Mouse (Mus musculus) testis, adult 2 months (tissue): ENCODE results near the gene Ripor1. TPM values are rescaled to one million over a fixed set of nuclear protein-coding genes. Genes with fewer than 3 reads are reported as not detected.
"Not testable (repeated sequence)": the region's sequence is repeated elsewhere in the genome, so short reads cannot be mapped to it uniquely, and the experiment has no call there.

ENCODE experiments used
- H3K27ac ChIP-seq: fragments of 200-500 bp; 2 replicates; pipeline ENCODE4 v1.5.1; 2012; ENCODE audit warnings: low read depth, low read length; ENCODE audit not compliant: control insufficient read depth, insufficient read depth
- H3K27me3 ChIP-seq: fragments of 200-500 bp; 2 replicates; pipeline ENCODE4 v1.6.1; 2012; ENCODE audit warnings: mild to moderate bottlenecking, low read length, moderate library complexity; ENCODE audit not compliant: control insufficient read depth, insufficient read depth
- H3K36me3 ChIP-seq: fragments of 200-500 bp; 2 replicates; pipeline ENCODE4 v1.6.1; 2012; ENCODE audit warnings: mild to moderate bottlenecking, low read length; ENCODE audit not compliant: control insufficient read depth, insufficient read depth
- H3K4me1 ChIP-seq: fragments of 200-500 bp; 2 replicates; pipeline ENCODE4 v1.6.1; 2012; ENCODE audit warnings: low read length; ENCODE audit not compliant: control insufficient read depth, insufficient read depth
- H3K4me3 ChIP-seq: fragments of 200-500 bp; 2 replicates; pipeline ENCODE4 v1.5.1; 2012; ENCODE audit warnings: low read depth, mild to moderate bottlenecking, low read length, moderate library complexity, mixed read lengths; ENCODE audit not compliant: control insufficient read depth
- CTCF ChIP-seq: fragments of 200-500 bp; IDR thresholded peaks from 2 replicates; pipeline ENCODE4 v1.5.1; 2012; ENCODE audit warnings: low read depth, mild to moderate bottlenecking, inconsistent platforms, low read length, moderate library complexity; ENCODE audit not compliant: control insufficient read depth, insufficient read depth, insufficient replicate concordance
- POLR2A ChIP-seq: fragments of 200-500 bp; IDR thresholded peaks from 2 replicates; pipeline ENCODE4 v1.6.1; 2012; ENCODE audit warnings: low read depth, mild to moderate bottlenecking, inconsistent platforms, low read length, moderate library complexity; ENCODE audit not compliant: control insufficient read depth
- polyA plus RNA-seq: library from polyadenylated mRNA; depleted of rRNA; stranded (reverse); fragments of >200 nt; gene quantifications from 2 replicates; pipeline ENCODE4 v1.2.3, GENCODE M21; 2012

Ripor1 gene
- polyA plus RNA-seq, 1 experiment = 6.3 TPM

DNA sequence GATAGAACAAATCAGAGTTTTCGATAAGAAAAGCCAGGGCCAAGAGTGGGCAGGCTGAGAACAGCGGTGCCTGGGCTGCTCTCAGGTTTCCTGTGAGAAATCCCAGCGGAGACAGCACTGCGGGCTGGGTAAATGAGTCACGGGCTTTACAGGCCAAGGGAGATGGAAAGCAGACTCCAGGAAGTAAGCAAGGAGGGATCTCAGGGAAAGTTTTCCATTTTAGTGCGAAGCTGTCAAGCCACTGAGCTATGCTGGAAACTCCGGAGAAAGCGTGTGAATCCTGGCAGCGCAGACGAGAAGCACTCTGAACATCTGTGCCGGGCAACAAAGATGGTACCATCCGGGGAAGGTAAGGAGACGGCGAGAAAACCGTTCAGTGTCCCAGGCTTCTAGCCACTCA, 11.2 kb upstream of the Ripor1 start:
- Histone ChIP-seq H3K27ac (no peak overlapping the region), H3K36me3 (no peaks in the 10 kb centered on the region), H3K4me3 (peak overlapping the region; percentile 14), H3K4me1 (peaks cover 4% of the 10 kb centered on the region; the same call in 1 of the 2 replicates), H3K27me3 (no peaks in the 10 kb centered on the region)
- TF ChIP-seq CTCF (no peak), POLR2A (no peak)

DNA sequence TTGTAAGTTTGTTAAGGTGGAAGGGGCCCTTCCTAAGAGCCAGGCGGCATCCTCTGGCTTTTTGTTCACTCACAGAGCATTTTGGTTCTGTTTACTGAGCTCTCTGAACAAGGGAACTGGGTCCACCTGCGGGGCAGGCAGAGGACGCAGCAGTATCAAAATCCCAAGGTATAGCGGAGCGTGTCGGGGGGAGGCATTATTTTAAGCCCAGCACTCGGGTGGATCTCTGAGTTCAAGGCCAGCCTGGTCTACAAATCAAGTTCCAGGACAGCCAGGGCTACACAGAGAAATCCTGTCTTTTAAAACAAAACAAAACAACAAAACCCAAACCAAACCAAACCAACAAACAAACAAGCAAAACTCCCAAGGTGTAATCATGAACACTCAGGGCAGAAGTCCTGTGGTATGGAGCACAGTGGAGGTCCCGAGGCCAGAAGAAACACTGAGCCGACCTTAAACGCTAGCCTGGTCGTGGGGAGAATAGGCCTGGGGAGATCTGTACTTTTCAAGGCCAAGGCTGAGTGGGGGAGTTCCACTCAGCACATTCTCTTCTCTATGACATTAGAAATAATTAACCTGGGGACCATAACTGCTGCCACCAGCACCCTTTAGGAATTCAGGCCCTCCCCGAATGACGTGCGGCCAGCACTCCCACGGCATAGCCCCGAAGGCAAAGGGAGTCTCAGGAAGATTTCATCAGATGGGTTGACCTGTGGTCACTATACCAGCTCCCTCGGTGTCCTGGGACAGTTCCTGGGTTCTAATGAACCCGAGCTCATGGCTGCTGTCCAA, 10.4 kb upstream of the Ripor1 start:
- Histone ChIP-seq H3K4me1 (peaks cover 4% of the 10 kb centered on the region; the same call in 1 of the 2 replicates), H3K4me3 (no peak overlapping the region; the same call in 1 of the 2 replicates), H3K27ac (peak overlapping the region; percentile 2; the same call in 1 of the 2 replicates), H3K27me3 (no peaks in the 10 kb centered on the region), H3K36me3 (no peaks in the 10 kb centered on the region)
- no peak for TF ChIP-seq POLR2A
- TF ChIP-seq CTCF = no peak

DNA sequence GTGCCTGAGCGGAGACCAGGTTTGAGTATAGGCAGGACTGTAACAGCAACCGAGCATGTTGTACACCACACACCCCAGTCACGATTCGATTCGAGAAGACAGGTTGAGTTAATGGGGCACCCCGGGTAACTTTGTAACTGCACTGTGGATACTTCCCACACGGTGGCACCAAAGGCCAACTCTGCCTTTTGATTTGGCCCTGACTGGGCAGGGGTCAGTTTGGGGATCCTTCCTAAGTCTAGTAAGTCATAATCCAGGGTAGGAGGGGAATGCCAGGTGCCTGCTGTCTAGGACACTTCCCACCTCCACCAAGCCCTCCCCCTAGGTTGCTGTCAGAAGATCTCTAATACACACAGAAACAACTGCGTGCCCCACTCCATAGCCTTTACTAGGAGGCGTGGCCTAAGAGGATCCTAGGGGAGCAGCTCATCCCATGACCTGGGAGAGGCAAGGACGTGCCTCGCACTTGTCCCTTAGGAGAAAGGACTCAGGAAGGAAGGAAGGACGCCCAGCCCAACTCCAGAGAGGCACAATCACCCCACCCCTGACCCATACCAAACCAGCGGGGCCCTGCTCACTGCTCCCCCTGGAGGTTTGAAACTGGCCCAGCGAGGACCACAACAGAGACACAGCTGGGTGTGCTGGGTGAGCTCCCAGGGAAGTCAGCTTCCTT, 8.6 kb upstream of the Ripor1 start:
- H3K4me3 ChIP-seq = no peak overlapping the region
- no peaks in the 10 kb centered on the region for H3K36me3 ChIP-seq
- H3K27ac ChIP-seq = no peak overlapping the region
- TF ChIP-seq POLR2A = no peak
- peak; percentile 46; the same call in 1 of the 2 replicates for TF ChIP-seq CTCF
- H3K27me3 ChIP-seq = no peaks in the 10 kb centered on the region
- peaks cover 4% of the 10 kb centered on the region; the same call in 1 of the 2 replicates for H3K4me1 ChIP-seq

DNA sequence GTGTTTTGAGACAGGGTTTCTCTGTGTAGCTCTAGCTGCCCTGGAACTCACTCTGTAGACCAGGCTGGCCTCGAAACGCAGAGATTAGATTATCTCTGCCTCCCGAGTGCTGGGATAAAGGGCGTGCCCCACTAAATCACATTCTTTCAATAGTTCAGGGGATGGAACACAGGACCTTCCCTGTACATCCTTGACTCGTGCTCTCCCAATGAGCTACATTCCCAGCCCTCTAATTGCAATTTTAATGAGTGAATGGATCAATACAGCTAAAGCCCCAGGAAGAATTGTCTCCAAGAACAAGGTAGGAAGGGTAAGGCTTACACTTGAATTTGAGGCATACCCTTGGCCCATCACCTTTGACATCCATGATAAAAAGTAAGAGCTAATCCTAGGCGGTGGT, 6.3 kb upstream of the Ripor1 start:
- Histone ChIP-seq H3K36me3 (no peaks in the 10 kb centered on the region), H3K27ac (no peak overlapping the region), H3K27me3 (no peaks in the 10 kb centered on the region), H3K4me3 (no peak overlapping the region), H3K4me1 (peaks cover 4% of the 10 kb centered on the region; the same call in 1 of the 2 replicates)
- TF ChIP-seq POLR2A = no peak
- TF ChIP-seq CTCF = no peak

DNA sequence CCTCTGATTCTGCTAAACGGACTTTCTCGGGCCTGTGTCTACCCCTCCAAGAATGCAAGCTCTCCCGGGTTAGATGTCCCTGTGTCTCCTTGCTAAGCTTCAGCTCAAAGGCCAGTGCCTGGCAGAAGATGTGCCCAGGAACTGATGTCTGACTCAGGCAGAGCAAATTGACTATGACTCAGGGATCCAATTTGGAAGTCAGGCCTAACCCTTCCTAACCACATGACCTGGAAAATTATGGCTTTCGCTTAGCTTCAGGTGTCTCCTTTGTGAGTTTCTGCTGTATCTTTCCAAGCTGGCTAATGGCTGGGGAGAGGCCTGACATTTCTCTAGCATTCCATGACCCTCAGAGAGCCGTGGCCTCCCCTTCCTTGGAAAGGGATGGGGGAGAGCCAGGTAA, 3.8 kb upstream of the Ripor1 start:
- no peaks in the 10 kb centered on the region for H3K27me3 ChIP-seq
- H3K4me3 ChIP-seq = no peak overlapping the region

DNA sequence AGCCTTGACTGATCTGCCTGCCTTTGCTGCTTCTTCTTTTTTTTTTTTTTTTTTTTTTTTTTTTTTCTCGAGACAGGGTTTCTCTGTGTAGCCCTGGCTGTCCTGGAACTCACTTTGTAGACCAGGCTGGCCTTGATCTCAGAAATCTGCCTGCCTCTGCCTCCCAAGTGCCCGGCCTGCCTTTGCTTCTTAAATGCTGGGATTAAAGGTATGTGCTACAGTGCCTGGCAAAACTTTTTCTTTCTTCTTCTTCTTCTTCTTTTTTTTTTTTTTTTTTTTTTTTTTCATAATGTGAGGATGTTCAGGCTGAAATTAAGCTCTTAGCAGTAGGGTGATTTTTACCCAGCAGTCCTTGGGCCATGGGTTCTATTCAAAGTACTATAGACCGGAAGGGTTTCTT, 2.5 kb upstream of the Ripor1 start:
- not testable (repeated sequence) for H3K4me3 ChIP-seq, H3K36me3 ChIP-seq, H3K27me3 ChIP-seq, H3K27ac ChIP-seq
- peaks cover 14% of the 10 kb centered on the region for H3K4me1 ChIP-seq

More for the DNA sequence above, 3.8 kb upstream of the Ripor1 start:
- TF ChIP-seq CTCF (no peak), POLR2A (no peak)
- Histone ChIP-seq H3K27ac (no peak overlapping the region), H3K36me3 (no peaks in the 10 kb centered on the region), H3K4me1 (peaks cover 5% of the 10 kb centered on the region)

DNA sequence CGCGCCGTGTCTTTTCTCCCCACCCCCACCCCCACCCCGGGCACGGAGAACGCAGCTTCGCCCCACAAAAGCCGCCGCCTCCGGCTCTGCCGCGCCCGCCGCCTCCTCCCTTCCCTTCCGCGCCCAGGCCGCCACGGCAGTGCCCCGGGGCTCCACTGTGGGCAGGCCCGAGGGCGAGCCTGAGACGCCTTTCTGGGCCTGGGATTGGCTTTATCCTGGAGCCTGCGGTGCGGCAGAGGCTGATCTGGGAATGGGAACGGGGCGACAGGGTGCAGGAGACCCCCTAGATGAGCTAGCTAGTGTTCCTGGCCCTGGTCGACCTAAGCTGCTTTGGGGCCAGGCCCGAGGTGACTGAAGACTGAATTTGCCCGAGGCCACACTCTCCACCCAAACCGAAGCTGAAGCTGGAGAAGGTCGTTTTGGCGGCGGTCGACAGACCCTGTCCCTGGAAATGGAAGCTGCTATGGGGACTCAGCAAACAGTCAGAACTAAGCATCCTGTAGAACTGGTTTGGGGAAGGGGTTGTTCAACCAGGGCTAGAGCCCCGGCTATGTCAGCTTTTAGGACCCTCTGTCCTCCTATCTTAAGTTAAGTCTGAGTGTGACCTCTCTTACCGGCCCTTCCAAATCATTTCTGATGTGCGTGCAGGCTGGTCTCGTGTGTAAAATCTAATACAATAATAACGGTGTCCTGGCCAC, 585 bp downstream of the Ripor1 start:
- peak overlapping the region; percentile 91 for H3K4me3 ChIP-seq
- peak overlapping the region; percentile 61 for H3K27ac ChIP-seq
- no peak for TF ChIP-seq CTCF
- no peak for TF ChIP-seq POLR2A
- no peaks in the 10 kb centered on the region for H3K27me3 ChIP-seq
- no peaks in the 10 kb centered on the region for H3K36me3 ChIP-seq
- H3K4me1 ChIP-seq = peaks cover 16% of the 10 kb centered on the region
